Mouse (Mus musculus): ENCODE measurements around the gene Nmt2.

DNA sequence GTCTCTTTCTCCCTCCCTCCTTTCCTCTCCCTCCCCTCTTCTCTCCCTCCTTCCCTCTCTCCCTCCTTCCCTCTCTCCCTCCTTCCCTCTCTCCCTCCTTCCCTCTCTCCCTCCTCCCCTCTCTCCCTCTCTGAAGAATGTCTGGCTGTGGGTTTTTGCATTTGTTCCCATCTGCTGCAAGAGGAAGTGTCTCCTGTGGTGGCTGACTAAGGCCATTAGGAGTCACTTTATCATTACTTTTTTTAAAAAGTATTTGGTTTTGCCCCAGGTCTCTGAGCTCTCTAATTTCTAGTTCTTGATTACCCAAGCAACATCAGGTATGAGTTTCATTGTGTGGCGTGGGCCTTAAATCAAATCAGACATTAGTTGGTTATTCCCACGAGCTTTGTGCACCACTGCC, 7.9 kb upstream of the Nmt2 start:
- TF ChIP-seq POLR2A (IDR thresholded peaks at IDR 0.05; ENCODE audit: low read depth, low read length) (no peak), CTCF (IDR thresholded peaks at IDR 0.05; ENCODE audit: extremely low read depth, insufficient read length, insufficient replicate concordance, low read depth, low read length) (no peak)

All from small intestine, adult 2 months (tissue).